Mouse (Mus musculus): ENCODE data around the gene Rnasel.

Rnasel gene

DNA sequence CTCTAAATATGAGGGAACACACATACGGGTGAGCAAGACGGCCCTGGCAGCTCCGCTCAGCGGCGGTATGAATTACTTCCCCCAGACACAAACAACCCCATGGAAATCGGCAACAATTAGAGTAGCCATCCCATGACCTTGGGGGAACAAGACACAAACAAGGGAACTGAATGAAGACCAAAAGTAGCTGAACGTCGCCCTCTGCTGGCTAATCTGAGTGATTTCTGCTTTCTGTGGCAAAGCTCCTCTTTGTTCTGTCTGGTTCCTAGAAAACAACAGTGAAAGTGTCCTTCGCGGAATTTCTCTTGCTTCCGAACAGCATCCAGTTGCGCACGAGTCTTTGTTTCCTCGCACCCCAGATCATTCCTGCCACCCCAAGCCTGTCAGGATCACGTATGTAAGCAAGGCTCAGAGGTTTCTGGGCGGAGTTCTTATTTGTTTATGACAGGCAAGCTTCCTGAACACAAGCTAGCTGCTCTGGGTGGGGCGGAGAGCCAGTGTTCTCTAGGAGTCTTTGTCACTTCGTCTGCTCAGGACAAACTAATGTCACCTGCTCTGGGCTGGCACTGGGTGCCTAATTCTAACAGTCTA lies at the start of gene Rnasel:
Gene Rnasel, plus strand, starts transcription at position 216 of the 591 bp plus-strand sequence.
- peak; percentile 35 for ATAC-seq (ENCODE audit: low TSS enrichment)

DNA sequence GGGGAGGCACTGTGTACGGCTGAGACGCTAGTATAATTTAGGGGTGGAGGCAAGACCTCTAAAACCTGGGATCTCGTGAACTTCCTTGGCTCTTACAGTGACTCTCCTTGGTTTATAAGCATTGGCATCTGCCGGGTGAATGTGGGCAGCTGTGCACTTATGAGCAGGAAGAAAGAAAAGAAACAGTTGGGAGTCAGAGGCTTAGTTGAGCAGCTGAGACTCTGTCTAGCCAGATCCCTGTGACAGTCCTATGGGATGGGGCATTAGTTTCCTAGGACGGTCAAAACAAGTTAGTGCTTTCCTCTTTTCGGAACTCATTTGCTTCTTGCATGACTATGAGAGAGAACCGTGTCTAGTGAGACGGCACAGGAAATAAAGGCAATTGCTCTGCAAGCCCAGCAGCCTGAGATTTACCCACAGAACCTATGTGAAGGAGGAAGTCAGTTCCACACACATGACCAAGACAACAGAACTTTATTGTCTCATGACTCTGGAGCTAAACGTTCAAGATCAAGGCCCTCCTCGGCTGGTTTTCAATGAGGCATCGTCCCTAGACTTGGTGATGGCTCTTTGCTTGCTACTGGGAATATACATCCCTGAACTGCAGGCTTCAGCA lies 48.7 kb upstream of the Rnasel start:
- 0 out of 2 replicates have a peak, but pooled peaks have one; percentile 14 for ATAC-seq (ENCODE audit: low TSS enrichment)

DNA sequence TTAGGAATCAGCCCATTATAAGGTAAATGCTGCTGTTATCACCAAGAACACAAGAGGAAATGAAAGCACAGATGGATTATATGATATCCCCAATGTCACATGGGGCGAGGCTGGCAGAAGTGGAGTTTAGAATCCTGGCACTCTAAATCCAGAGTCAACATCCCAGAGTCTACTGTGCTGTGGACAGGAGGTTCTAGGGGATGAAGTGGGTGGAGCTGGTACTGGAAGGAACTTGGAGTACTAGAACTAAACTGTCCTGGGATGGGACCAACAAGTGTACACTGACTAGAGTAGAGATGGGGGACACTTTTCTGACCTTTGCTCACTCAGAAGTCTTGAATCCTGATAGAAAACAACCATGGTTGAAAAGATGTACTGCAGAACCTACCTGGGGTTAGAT lies 47.8 kb upstream of the Rnasel start:
- ATAC-seq (ENCODE audit: low TSS enrichment): no peak

DNA sequence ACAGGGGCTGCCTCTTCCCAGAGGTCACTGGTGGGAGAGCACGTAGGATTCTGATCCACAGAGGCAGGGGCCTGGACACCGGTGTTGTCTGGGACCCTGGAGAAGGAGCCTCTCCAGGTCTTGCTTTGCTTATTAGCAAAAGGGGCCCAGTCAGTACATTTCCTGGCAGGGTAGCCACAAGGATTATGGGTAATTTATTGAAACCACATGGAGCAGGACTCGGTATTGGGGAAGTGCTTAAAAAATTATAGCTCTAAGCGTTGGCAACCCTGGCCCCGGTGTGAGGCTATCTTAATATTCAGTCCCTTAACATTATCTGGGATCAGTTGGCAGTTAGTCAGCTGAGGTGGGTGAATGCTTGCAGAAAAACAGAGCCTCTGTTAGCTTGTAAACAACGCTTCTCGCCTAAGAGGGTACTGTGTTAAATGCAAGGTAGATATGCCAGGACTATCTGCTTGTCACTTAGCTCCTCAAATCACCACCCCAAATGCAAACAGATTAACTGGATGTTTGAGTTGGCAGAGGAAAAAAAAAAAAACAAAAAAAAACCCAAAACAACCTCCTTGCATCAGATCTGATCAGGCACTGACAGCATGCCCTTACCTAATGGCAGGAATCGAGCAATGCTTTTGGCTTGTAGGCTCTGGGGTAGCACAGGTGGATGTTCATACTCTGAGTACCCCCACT lies 46.9 kb upstream of the Rnasel start:
- ATAC-seq (ENCODE audit: low TSS enrichment): no peak

DNA sequence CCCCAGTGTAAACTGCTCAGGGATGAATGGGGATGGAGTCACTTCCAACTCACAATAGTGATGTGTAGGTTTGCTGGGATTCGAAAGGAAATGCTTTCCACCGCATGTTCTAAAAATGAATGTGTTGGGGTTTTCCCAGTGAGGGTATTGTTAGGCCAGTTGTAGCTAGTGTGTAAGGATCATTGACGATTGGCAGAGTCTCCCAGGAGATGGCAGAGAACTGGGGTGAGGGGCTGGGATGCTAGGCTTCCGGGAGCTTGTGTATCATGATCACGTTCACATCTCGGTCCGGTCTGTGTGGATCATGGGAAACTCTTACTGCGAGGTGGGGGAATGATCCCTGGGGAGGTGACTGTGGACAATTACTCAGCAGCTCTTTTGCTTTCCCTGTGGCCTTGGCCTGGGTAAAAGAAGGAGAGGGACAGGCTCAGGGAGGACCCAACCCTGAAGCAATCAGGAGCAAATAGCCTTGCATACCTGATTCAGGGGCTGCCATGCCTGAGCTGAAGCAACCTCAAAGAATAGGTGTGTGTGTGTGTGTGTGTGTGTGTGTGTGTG lies 46.3 kb upstream of the Rnasel start:
- ATAC-seq (ENCODE audit: low TSS enrichment): no peak

DNA sequence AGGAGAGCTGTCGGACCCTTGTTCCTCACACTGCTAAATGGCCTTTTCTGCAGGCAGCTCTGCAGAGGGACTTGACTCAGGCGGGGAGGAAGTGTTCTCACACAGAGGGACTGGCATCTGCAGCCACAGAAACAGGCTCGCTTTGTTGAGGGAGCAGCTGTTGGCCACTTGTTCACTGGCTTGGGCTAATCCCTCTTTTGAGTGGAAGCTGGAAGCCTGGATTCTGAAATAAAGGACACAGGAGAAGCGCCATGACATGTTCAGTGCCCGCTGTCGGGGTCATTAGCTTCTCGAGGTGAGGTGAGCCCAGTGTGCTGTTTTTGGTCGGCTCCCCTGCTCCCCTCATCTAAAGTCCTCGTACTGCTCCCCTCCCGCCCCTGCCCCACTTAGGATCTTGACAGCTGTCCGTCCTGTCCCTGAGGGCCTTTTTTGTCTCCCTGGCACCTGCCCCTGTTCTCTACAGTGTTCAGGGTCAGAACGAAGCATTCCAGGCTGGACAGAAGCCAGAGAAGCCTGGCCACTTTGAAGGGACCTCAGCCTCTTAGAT lies 45.7 kb upstream of the Rnasel start:
- peak; percentile 68 for ATAC-seq (ENCODE audit: low TSS enrichment)

DNA sequence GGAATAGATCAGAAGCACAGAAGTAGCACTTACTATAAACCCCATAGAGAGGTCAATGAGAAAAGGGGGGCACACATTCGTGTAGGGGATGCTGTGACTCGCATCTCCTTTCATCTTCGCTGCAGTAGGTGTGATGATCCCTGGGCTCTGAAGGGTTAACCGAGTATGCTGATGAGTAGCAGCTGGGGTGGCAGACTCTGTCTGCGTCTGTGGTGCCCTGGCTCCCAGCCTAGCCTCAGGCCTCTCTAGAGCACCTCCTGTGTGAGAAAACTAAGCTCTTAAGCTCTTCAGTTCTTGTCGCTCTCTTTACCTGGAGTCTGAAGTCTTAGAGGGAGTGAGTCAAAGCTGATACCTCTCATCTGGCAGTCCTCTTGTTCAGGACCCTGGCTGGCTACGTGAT lies 45.1 kb upstream of the Rnasel start:
- ATAC-seq (ENCODE audit: low TSS enrichment): no peak

DNA sequence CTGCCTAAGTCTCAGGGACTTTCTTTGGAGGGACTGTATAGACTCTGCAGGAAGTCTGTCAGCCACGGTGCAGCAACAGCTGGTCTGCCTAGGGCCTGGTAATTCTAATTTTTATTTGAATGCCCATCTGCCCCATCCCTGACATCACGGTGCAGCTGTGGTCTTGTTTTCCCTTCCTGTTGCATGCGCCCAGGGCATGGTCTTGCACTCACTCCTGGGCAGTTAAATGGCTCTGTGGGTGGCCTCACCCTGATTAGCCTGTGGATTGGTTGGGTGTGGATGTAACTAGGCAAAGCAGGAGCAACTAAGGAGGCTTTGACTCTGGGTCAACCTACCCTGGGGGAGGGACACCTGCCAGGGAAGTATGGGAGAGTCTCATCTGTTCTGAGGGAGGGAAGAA lies 44.2 kb upstream of the Rnasel start:
- ATAC-seq (ENCODE audit: low TSS enrichment): no peak

DNA sequence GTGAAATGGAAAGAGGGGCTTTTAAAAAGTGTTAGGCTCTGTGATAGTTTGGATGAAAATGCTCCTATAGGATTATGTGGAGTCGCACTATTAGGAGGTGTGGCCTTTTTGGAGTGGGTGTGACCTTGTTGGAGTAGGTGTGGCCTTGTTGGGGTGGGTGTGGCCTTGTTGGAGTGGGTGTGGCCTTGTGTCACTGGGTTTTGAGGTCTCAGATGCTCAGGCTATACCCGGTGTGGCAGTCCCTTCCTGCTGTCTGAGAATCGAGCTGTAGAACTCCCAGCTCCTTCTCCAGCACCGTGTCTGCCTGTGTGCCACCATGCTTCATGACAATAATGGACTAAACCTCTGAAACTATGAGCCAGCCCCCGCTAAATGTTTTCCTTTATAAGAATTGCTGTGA lies 40.6 kb upstream of the Rnasel start:
- ATAC-seq (ENCODE audit: low TSS enrichment): no peak

DNA sequence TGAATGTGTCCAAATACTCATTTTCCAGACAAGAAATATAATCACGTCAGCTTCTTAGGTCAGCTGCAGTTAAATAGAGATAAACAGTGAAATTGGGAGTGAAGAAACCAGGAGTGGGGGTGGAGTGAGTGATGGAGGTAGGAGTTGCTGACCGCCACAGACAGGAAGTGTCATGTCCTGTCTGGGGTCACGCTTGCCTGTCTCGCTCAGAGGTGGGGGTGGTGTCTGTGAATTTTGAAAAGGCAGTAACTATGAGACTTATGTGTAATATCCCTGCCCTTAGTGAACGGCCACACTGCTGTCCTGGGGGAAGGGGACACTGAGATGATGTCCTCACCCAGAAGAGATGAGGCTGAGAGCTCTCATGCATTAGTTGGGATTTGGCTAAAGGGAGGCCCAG lies 39.8 kb upstream of the Rnasel start:
- 0 out of 2 replicates have a peak, but pooled peaks have one; percentile 5 for ATAC-seq (ENCODE audit: low TSS enrichment)

DNA sequence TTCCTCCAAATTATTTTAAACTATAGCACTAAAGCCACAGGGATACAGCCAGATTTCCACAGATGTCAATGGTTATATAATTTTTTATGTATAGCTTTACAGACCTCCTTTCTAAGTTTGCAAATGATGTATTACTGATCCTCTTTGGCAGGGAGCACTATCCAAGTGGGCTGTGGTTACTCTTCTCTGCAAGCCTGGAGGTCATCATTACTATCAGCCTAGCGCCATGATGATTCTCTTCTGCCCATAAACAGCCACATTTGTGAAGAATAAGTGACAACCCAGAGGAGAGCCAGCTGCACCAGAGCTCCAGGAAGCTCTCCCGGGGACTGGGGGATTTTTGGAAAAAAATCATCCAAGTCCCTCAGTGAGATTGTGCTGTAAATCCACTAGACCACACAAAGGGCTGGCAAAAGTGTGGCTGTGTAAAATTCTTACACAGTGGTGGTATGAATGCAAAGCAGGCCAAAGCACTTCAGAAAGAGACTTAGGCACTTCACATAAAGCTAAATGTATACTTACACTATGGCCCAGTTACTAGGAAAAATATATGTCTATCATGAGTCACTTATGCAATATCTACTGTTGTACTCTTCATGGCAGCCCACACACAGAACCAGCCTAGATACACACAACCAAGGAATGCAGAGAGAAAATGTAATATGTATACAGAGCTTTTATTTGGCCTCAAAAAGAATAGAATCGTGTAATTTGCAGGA lies 37.5 kb upstream of the Rnasel start:
- ATAC-seq (ENCODE audit: low TSS enrichment): peak; percentile 82

DNA sequence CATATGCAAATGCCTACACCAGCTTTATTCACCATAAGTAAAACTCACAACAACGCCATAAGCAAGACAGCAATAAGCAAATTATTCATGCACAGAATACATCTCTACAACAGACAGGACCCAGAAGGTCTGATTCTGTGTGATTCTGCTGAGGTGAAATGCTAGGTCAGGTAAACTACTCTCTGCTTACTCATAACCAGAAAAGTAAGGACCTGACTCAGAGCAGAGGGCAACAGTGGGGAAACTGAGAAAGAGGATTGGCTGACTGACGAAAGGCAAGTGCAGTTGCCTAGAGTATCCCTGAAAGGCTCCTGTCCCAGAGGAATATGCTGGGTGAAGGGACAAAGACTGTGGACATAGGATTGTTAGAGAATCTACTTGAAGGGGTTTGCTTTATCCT lies 36.6 kb upstream of the Rnasel start:
- ATAC-seq (ENCODE audit: low TSS enrichment): no peak

DNA sequence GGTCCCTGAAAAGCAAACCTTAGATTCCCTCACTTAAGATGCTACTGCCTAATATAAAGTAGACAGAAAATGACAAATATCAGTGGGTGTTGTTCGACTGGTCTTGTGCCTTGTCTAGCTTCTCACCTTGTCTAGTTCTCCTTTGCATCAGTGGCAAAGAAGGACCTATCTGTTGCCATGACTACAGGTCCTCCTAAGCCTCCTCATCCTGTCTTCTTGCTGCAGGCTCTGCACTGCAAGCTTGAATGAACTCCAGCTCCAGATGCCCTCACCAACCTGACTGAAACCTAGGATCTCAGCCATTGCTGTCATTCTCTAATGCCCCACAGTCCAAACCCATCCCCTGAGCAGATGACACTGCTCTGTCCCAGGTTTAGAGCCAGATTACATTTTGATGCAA lies 31.2 kb upstream of the Rnasel start:
- peak; percentile 47 for ATAC-seq (ENCODE audit: low TSS enrichment)

DNA sequence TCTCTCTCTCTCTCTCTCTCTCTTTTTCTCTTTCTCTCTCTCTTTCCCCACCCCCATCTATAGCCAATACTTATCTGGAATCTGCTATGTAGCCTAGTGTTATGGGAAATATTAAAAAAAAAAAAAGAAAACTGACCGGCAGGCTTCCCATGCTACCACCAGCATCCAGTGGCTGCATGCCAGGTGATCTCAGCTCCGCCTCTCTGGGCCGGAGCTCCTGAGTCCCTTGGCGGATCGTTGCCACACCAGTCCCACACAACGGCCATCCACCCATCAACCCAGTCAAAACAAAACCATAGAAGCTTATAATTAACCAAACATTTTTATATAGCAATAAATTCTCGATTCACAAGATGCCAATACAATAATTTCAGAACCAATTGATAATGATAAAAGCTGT lies 28.3 kb upstream of the Rnasel start:
- no peak for ATAC-seq (ENCODE audit: low TSS enrichment)

DNA sequence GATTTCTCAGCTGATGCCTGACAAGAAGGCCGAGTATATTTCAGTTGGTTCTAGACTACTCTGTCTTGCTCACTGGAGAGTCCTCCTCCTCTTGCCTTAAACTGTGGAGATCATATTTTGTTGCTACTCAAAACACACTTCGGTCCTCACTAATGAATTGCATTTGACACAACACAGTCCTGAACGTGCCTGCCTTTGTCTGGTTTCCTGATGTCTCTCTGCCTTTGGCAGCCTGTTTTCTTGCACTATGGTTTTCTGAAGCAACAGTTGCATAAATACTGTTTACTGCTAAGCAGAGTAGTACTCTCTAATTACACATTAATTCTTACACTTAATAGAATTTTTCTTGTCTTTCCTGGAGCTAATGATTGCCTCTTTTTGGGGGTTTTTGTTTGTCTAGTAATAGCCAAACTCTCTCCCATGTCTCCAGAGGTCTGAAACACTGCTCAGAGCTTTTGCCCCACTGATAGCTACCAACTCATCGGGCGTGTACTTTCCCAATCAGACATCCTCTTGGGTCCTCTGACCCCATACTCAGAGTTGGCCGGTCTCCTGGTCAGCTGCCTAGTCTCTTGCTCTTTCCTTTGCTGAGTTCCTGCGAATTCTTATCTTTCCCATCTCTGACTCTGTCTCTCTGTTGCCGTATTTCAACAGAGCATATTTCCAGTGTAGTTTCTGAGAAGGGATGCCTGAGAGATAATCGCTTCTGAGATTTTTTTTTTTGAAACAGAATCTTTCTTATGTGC lies 27.5 kb upstream of the Rnasel start:
- ATAC-seq (ENCODE audit: low TSS enrichment): no peak

DNA sequence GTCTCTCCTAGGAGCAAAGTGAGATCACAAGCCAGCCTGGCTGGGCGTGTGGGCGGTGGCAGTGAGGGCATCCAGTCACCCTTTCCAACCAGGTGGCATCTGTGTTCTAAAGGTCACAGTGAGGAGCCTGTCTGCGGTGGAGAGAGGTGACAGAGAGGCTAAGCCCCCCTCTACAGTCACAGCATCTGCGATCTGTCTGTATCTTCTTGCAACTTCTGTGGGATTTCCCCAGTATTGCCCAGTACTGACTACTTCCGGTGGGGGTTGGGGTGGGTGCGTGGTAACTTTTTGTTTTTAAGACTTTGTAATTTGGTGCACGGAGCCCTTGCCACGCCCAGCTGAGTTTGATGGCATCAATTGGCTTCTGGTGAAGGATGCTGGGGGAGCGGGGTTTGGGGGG lies 25.8 kb upstream of the Rnasel start:
- no peak for ATAC-seq (ENCODE audit: low TSS enrichment)

DNA sequence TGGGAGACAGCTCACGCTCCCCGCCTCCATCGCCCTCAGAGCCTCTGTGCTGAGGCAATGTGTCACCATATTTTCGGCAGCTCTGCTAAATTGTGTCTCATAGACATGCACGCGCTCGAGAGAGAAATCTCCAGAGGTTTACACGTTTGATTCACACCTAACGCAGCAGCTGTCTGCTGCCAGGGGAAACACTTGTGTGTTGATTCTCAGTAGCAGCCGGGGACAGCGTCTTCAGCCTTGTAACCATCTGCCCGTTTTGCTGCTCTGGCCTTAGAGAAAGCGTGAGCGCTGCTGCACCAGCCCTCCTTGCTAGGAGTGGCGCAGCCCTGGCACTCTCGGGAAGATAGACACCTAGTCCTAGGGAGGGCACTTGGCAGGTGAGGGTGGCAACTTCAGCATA lies 22.6 kb upstream of the Rnasel start:
- ATAC-seq (ENCODE audit: low TSS enrichment): peak; percentile 44; the same call in 1 of the 2 replicates

DNA sequence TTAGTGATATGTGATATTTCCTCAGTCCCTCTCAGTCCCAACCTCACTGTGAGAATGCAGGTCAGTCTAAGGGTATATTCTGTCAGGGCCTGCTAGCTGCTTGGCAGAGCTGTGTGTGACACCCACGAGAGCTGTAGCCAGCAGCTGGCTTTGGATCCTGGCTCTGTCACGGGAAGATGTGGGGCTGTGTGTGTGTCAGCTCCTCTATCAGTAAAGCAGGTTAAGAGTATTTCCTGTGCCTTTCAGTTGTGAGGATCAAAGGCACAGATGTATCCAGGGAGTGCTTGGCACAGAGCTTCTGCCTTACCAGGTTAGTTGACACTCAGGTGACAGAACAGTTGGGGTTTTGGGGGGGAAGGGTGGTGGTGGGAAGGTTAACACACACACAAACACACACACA lies 19.4 kb upstream of the Rnasel start:
- peak; percentile 72 for ATAC-seq (ENCODE audit: low TSS enrichment)

DNA sequence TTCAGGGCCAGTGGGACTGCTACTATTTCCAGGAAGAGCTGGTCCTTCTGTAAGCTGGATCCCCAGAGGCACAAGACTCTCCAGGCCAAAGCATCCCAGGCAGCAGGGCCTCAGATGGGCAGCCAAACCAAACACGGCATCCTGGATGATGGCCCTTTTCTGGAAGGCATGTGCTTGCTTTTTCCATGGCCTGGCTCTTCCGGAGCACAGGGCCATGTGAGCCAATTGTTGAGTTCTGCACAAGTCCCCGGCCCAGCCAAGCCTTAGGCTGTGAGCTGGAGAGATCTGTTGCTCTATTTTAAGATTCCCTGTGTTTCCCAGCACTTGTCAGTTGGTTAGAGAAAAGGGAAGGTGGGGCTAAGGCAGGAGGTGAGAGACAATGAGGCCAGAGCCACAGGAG lies 18.6 kb upstream of the Rnasel start:
- peak; percentile 51 for ATAC-seq (ENCODE audit: low TSS enrichment)

DNA sequence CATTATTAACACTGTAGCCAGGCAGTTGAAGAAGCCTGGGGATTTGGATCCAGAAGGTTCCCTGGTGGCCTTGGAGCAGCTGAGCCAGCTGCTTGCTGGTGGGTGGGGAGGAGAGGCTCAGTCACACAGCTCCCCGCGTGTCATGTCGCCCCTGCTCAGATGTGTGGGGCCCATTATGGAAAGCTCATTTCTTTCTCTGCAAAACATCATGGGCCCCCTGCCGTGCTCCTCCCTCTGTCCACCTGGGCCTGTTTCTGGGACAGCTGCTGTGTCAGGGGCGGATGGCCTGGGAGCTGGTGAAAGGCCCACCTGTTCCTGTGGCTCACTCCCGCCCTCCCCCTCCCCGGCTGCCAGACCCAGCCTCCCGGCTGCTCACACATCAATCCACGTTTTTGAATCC lies 16.0 kb upstream of the Rnasel start:
- ATAC-seq (ENCODE audit: low TSS enrichment): peak; percentile 11; the same call in 1 of the 2 replicates

DNA sequence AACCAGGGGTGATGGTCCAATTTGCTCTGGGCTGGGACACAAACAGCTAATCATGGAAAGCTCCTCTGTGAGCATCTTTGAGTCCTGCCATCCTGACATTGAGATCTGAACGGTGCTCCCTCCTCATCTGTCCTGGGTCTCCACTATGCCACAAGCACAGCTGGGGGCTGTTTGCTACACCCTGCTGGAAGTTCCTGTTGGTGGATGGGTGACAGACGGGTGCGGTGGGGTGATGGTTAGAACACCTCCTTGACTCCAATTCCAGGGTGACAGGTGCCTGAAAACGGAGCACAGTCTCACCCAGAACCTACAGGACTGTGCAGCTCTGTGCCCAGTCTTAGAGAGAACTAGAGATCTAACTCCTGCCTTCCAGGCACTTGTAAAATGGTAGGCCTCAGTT lies 14.4 kb upstream of the Rnasel start:
- ATAC-seq (ENCODE audit: low TSS enrichment): no peak
